Mouse (Mus musculus) erythroblast, embryonic 14.5 days (primary cell): Measurements from ENCODE around the gene Kremen1.

Experiments
- GATA1 ChIP-seq: IDR thresholded peaks from 2 replicates; pipeline ENCODE4 v1.6.1; 2012; ENCODE audit warnings: low read length, inconsistent platforms, mixed read lengths
- TAL1 ChIP-seq: IDR thresholded peaks from 3 replicates; pipeline ENCODE4 v1.6.1; 2012; ENCODE audit warnings: low read length, inconsistent platforms, mixed read lengths

GRCm38 (mm10) chr11:5167311-5167710 lies 94.0 kb downstream of the Kremen1 start:
- TF ChIP-seq GATA1 (no peak), TAL1 (no peak)
